Mouse (Mus musculus): ENCODE data around the gene Mdn1. TPM values are rescaled to one million over a fixed set of nuclear protein-coding genes. Genes with fewer than 3 reads are reported as not detected.

Gene Mdn1
- polyA plus RNA-seq, 1 experiment: 8.7 TPM

DNA sequence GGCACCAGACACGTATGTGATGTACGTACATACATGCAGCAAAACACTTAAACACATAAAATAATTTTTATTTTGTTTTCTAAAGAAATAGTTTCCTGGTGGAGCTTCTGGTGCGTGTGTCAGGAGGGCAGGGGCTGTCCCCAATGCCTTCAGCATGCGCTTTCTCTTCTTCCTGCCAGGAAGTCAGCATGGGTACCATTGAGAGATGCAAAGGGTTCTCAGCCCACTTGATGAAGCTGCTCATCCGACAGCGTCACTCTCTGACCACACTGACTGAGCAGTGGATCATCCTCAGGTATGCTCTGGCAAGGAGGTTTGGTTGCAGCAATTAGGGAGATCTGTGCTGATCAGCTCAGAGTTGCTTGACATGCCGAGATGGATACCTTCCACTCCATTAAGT is 91.5 kb downstream of the Mdn1 start:
- Histone ChIP-seq H3K27ac (replicated peaks; ENCODE audit: low read depth, low read length) (no peak overlapping the region), H3K4me1 (ENCODE audit: control insufficient read depth, insufficient read depth, insufficient read length, low read length) (no peaks in the 10 kb centered on the region), H3K4me3 (ENCODE audit: insufficient read depth, low read depth, low read length) (no peak overlapping the region)

DNA sequence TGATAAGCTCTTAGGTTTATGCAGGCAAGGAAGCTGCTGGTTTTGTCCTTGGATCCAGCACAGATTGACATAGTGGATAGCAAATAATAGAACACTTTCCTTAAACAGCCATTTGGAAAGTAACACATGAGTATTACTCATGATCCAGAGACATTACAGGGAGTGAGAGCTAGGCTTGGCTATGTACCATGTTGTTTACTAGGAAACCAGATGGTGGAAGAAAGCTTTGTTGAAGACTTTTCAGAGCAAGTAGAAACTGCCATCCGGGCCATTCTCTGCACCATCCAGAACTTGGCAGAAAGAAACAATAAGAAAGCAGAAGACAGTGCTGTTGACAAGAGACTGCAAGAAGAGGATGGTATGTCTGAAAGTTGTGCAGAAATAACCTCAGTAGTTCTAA is 93.8 kb downstream of the Mdn1 start:
- no peak overlapping the region for H3K4me3 ChIP-seq (ENCODE audit: insufficient read depth, low read depth, low read length)
- H3K27ac ChIP-seq (replicated peaks; ENCODE audit: low read depth, low read length): no peak overlapping the region
- no peaks in the 10 kb centered on the region for H3K4me1 ChIP-seq (ENCODE audit: control insufficient read depth, insufficient read depth, insufficient read length, low read length)

DNA sequence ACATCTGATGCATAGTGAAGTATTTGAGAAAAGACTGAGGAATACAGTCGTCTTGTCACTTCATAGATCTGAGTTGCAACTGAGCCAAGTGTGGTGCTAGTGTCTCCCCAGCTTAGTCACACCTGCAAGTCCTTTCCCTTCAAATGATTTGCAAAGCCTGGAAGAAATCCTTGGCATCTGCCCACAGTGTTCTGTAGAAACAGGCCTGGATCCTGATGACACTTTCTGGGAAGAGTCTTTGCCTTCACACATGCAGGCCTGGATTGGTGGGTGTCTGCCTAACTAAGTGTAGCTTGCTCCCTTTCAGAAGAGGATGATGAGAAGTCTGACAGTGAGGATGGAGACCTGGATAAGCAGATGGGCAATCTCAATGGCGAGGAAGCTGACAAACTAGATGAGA is 100.5 kb downstream of the Mdn1 start:
- H3K4me1 ChIP-seq (ENCODE audit: control insufficient read depth, insufficient read depth, insufficient read length, low read length): no peaks in the 10 kb centered on the region
- H3K4me3 ChIP-seq (ENCODE audit: insufficient read depth, low read depth, low read length): no peak overlapping the region
- no peak overlapping the region for H3K27ac ChIP-seq (replicated peaks; ENCODE audit: low read depth, low read length)

DNA sequence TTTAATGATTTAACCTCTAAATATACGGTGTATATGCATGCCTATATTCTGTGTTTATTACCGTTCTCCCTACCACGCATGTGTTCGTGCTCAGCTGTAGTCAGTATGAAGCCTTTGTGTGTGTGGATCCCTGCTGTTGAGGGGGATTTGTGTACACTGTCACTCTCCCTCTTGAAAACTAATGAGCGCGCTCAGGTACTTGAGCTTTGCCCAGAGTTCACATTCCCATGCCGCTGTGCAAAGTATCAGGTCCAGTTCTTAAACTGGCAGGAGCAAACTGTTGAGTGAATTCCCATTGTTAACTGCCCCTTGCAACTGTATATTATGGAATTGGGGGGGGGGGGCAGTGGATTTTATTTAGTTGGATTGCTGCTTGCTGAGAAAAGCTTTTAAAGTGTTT is 110.6 kb downstream of the Mdn1 start:
- Histone ChIP-seq H3K4me3 (ENCODE audit: insufficient read depth, low read depth, low read length) (no peak overlapping the region), H3K27ac (replicated peaks; ENCODE audit: low read depth, low read length) (no peak overlapping the region), H3K4me1 (ENCODE audit: control insufficient read depth, insufficient read depth, insufficient read length, low read length) (no peaks in the 10 kb centered on the region)

DNA sequence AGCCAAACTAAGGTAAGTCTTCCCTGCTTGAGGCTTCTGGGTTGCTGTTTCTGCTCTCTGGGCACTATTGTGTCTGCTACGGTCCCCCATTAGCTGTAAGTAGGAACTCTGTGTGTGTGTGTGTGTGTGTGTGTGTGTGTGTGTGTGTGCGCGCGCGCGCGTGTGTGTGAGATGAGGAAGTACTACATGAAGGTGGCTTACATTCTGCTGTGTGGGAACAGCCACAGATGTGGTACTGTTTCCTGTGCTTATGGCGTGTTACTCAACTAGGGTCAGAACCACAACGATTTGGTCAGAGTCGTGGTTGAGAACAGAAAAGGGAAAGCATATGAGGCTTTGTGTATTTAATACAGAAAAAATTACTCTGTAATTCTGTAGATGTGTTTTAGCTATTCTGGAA is 111.1 kb downstream of the Mdn1 start:
- Histone ChIP-seq H3K27ac (replicated peaks; ENCODE audit: low read depth, low read length) (no peak overlapping the region), H3K4me3 (ENCODE audit: insufficient read depth, low read depth, low read length) (no peak overlapping the region), H3K4me1 (ENCODE audit: control insufficient read depth, insufficient read depth, insufficient read length, low read length) (no peaks in the 10 kb centered on the region)

DNA sequence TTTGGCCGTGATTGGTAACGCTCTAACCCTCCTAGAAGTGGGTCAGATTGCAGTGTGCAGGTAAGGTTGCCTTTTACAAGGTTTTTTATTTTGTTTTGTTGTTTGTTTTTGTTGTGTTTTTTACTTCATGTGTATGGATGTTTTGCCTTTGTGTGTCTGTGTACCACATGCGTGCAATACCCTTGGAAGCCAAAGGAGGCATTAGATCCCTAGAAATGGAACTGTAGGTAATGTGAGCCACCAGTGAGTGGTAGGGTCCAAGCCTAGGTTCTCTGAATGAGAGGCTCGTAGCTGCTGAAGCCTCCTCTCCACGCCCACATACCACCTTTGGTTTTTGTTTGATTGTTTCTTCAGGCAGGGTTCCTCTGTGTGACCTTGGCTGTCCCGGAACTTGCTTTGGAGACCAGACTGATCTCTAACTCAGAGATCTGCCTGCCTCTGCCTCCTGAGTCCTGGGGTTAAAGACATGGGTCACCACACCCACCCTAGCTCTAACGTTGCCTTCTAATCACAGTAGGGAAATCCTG is 113.4 kb downstream of the Mdn1 start:
- H3K27ac ChIP-seq (replicated peaks; ENCODE audit: low read depth, low read length): no peak overlapping the region
- H3K4me3 ChIP-seq (ENCODE audit: insufficient read depth, low read depth, low read length): no peak overlapping the region
- H3K4me1 ChIP-seq (ENCODE audit: control insufficient read depth, insufficient read depth, insufficient read length, low read length): no peaks in the 10 kb centered on the region

DNA sequence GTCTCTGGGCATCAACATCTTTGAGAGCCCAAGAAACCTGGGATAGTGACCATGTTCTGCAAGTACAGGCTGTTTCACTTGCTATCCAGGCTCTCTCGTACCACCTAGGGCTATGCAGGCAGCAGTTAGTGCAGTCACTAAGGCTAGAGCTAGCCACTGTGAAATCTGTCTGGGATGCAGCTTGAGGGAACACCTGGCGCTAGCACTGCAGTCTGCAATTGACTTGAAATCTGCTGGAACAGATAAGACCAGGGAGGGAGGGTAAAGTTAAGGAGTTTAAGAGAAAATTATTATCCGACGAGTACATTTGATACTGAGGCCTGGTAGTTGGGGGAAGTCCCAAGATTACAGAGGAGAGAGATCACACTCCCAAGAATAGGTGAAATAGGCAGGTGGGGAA is 123.1 kb downstream of the Mdn1 start:
- H3K4me3 ChIP-seq (ENCODE audit: insufficient read depth, low read depth, low read length): no peak overlapping the region
- H3K27ac ChIP-seq (replicated peaks; ENCODE audit: low read depth, low read length): no peak overlapping the region
- no peaks in the 10 kb centered on the region for H3K4me1 ChIP-seq (ENCODE audit: control insufficient read depth, insufficient read depth, insufficient read length, low read length)

DNA sequence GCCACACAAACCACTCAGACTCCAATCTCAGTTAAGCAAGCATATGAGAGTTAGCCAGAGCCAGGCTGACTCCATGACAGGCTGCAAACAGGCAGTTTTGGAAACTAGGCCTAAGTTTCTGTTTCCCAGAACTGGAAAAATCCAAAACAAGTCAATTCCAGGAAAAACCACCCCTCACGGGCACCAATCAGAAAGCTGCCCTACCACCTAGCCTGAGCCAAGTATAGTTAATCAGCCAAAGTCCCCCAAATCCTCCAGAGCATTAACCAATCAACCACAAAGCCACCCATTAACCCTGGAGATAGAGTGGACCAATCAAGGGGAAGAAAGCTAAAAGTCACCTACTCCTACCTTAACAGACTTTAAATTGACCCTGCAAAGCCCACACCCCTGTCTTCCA is 130.2 kb downstream of the Mdn1 start:
- Histone ChIP-seq H3K4me3 (ENCODE audit: insufficient read depth, low read depth, low read length) (no peak overlapping the region), H3K27ac (replicated peaks; ENCODE audit: low read depth, low read length) (no peak overlapping the region), H3K4me1 (ENCODE audit: control insufficient read depth, insufficient read depth, insufficient read length, low read length) (no peaks in the 10 kb centered on the region)

DNA sequence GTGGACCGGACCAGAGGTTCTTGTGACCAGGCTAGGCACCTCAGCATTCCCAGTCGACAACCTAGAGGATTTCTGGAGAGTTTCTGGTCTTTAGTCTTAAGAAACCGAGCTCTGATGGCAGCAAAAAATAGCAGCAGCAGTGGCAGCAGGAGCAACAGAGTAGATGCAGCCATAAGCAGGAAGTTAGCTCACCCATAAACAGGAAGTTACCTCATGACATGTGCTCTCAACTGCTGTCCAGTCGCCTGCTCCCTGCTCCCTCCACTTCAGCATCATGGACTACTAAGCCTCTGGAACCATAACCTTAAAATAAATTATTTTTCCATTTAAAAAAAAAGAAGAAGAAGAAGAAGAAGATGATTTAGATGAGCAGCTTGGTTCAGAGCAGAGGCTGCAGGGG is 132.1 kb downstream of the Mdn1 start:
- Histone ChIP-seq H3K4me3 (ENCODE audit: insufficient read depth, low read depth, low read length) (no peak overlapping the region), H3K27ac (replicated peaks; ENCODE audit: low read depth, low read length) (no peak overlapping the region), H3K4me1 (ENCODE audit: control insufficient read depth, insufficient read depth, insufficient read length, low read length) (no peaks in the 10 kb centered on the region)

DNA sequence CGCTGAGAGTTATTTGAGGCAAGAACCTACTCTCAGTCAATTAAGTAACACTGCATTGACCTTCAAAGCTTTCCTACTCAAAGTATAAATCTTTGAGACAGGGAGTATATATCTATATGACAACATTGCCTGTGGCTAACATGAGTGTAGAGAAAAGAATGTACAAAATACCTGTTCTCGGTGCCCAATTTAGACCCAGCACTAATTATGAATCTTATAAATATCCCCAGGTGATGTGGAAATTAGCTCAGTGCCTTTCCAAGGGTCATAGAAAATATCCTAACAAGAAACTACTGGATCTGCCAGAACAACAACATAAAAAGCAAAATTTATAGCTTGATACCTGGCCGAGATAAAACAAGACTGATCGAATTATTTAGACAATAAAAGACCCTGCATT is 142.1 kb downstream of the Mdn1 start:
- H3K4me1 ChIP-seq (ENCODE audit: control insufficient read depth, insufficient read depth, insufficient read length, low read length): peaks cover 6% of the 10 kb centered on the region; the same call in 1 of the 2 replicates
- H3K4me3 ChIP-seq (ENCODE audit: insufficient read depth, low read depth, low read length): no peak overlapping the region
- no peak overlapping the region for H3K27ac ChIP-seq (replicated peaks; ENCODE audit: low read depth, low read length)

DNA sequence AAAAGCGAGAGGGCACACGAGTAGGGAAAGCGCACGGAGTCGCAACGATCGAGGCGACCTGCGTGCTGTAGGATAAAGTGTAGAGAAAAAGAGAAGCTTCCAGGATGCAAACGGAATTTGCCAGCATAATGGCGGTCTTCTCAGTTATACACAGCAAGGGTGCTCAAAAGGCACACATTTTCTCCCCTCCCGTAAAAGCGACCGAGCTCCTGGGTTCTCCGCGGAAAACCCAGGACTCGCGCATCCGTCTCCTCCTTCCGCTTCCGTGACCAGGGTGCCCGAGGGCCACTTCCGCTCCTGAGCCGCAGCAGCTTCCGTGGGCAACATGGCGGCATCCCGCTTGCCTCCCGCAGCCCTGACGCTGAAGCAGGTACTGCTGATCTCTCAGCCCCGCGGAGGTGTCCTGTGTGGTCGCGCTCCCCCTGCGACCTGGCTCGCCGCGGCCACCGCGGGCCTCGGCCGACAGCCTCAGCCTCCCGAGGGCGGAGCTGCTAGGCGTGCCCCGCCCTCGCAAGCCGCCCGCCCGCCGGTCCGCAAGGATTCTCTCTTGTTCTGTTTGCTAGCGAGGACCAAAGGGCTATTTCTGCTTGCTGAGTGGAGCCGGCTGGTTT is 143.2 kb downstream of the Mdn1 start, which contains the start of gene Lyrm2:
Gene Lyrm2 (plus strand): TSS at position 288 of the 611 bp plus-strand sequence.
- Histone ChIP-seq H3K4me1 (ENCODE audit: control insufficient read depth, insufficient read depth, insufficient read length, low read length) (peaks cover 6% of the 10 kb centered on the region; the same call in 1 of the 2 replicates), H3K27ac (replicated peaks; ENCODE audit: low read depth, low read length) (peak within 1 kb of the TSS; percentile 96), H3K4me3 (ENCODE audit: insufficient read depth, low read depth, low read length) (peak within 1 kb of the TSS; percentile 99)

DNA sequence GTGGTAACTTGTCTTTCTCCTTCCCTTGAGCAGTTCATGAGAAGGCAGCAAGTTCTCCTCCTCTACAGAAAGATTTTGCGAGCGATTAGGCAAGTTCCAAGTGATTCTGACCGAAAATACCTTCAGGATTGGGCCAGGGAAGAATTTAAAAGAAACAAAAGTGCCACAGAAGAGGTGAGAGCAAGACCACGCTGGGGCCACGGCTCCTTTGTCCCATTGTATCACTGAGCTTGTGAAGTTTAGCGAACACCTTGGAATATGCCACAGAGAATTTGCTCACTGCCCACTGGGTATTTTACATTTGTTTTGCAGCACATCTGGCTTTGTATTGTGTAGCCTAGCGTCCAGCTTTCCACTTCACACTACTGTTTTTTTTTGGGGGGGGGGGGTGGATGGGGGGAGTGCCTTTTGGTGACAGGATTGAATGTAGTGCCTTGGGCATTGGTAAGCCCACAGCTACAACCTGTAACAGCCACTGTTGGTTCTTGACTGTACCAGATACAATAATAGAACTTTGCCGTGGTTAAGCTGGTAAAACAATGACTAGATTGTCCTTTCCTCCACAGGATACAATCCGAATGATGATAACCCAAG is 143.8 kb downstream of the Mdn1 start:
- peak overlapping the region; percentile 96 for H3K27ac ChIP-seq (replicated peaks; ENCODE audit: low read depth, low read length)
- H3K4me1 ChIP-seq (ENCODE audit: control insufficient read depth, insufficient read depth, insufficient read length, low read length): peaks cover 6% of the 10 kb centered on the region; the same call in 1 of the 2 replicates
- H3K4me3 ChIP-seq (ENCODE audit: insufficient read depth, low read depth, low read length): peak overlapping the region; percentile 99

DNA sequence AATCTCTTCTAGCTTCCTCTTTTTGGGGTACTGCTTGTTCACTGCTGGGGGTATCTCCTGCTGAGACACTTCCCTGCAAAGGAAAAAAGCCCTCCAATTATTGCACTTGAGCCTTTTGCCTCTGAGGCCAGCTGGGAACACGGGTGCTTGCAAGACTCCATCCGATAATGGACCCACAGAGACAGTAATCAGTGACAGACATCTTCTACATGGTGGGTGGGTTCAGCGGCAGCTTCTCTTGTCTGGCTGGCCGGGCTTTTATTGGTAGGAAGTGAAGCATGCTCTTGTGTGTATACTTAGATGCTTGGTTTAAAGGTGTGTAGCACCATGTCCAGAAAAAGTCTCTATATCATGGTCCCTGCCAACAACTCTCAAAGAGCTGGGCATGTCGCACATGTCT is 160.6 kb downstream of the Mdn1 start:
- H3K4me1 ChIP-seq (ENCODE audit: control insufficient read depth, insufficient read depth, insufficient read length, low read length): no peaks in the 10 kb centered on the region
- no peak overlapping the region for H3K27ac ChIP-seq (replicated peaks; ENCODE audit: low read depth, low read length)
- H3K4me3 ChIP-seq (ENCODE audit: insufficient read depth, low read depth, low read length): no peak overlapping the region

DNA sequence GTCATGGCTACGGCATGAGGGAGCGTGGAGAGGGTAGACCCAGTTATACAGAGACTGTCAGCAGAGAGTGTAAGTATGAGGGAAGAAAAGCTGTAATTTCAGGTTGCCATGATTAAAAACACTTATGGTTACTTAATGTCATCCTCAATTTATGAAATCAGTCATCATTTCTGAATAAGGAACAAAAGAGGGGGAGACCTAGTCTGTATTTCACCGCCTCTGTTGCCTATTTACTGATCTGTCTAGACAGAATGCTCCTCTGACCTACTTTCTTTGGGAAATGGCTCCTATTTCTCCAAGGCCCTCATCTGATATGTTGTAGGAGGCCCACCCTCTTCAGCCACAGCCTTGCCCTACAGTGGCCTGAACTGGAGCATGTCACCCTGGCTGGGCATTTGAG is 163.8 kb downstream of the Mdn1 start:
- Histone ChIP-seq H3K27ac (replicated peaks; ENCODE audit: low read depth, low read length) (no peak overlapping the region), H3K4me3 (ENCODE audit: insufficient read depth, low read depth, low read length) (no peak overlapping the region), H3K4me1 (ENCODE audit: control insufficient read depth, insufficient read depth, insufficient read length, low read length) (no peaks in the 10 kb centered on the region)

DNA sequence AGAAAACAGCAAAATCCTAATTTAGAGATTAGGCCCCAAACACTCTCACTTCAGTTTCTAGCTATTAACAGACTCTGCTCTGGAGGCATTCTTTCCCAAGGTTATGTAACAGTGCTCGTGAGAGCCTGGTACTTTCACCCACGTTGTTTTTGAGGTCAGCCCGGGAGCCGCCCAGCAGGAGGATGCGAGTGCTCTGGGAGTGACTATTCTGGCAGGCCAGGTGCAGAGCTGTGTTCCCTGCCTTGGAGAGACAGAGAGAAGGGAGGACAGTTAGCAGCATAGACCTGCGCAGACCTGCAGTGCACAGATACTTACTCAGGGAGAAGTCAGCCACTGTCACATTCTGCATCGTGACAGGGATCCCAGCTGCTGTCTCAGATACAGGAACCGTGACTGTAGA is 167.3 kb downstream of the Mdn1 start:
- Histone ChIP-seq H3K4me1 (ENCODE audit: control insufficient read depth, insufficient read depth, insufficient read length, low read length) (no peaks in the 10 kb centered on the region), H3K4me3 (ENCODE audit: insufficient read depth, low read depth, low read length) (no peak overlapping the region), H3K27ac (replicated peaks; ENCODE audit: low read depth, low read length) (no peak overlapping the region)

Measured in brown adipose tissue, adult 24 weeks (tissue).